Mouse (Mus musculus): ENCODE measurements around the gene Tnfrsf8. TPM values are rescaled to one million over a fixed set of nuclear protein-coding genes. Genes with fewer than 3 reads are reported as not detected.
A peak's percentile ranks its signal among the peaks of the same experiment; 100 is the strongest.

Tnfrsf8 gene
- polyA plus RNA-seq, 1 experiment from 2014 or later, result not detected

DNA sequence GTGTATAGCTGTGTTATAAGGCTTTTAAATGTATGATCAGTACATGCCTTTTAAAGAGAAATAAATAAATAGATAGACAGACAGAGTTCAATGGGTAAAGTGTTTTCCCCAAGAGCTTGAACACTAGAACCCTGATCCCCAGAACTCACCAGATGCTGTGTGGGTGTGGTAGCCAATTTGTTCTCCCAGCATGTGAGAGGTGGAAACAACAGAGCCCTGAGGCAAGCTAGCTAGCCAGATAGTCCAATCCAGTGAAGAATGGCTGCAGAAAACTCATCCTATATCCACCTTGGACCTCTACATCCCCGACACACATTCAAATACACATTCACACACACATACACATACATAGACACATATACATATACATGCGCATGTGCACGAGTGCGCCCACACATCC, 63.4 kb downstream of the Tnfrsf8 start:
- DNase-seq (ENCODE audit: low spot score), result no peak
- Histone ChIP-seq H3K4me3 (no peak overlapping the region), H3K27ac (no peak overlapping the region), H3K27me3 (ENCODE audit: insufficient read depth, poor library complexity, severe bottlenecking) (peaks cover 28% of the 10 kb centered on the region), H3K9me3 (no peaks in the 10 kb centered on the region), H3K36me3 (no peaks in the 10 kb centered on the region), H3K4me1 (peaks cover 4% of the 10 kb centered on the region)
- 93% methylated on average over 4 of the region's 4 CpGs for WGBS

DNA sequence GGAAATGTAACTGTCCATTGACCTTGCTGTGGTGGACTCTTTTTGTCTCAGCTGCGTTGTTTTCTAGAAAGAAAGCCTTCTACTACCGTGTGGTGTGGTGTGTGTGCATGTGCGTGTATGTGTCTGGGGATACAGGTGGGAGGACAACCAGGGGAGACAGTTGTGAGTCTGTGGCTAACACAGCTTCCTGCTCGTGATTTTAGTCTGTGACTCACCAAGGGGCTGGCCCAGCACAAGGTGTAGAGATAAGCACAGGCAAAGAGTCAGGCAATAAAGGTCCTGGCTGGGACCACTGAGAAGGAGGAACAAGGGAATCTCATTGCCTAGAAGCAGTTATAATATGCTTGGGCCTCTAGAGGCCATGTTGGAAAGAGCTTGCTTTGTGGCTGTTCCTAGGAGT, 65.0 kb downstream of the Tnfrsf8 start:
- no peak for DNase-seq (ENCODE audit: low spot score)
- H3K4me3 ChIP-seq, result no peak overlapping the region
- 64% methylated on average over 4 of the region's 4 CpGs for WGBS
- H3K4me1 ChIP-seq, result peaks cover 14% of the 10 kb centered on the region
- peaks cover 44% of the 10 kb centered on the region for H3K27me3 ChIP-seq (ENCODE audit: insufficient read depth, poor library complexity, severe bottlenecking)
- no peaks in the 10 kb centered on the region for H3K9me3 ChIP-seq
- H3K36me3 ChIP-seq, result no peaks in the 10 kb centered on the region
- H3K27ac ChIP-seq, result no peak overlapping the region

DNA sequence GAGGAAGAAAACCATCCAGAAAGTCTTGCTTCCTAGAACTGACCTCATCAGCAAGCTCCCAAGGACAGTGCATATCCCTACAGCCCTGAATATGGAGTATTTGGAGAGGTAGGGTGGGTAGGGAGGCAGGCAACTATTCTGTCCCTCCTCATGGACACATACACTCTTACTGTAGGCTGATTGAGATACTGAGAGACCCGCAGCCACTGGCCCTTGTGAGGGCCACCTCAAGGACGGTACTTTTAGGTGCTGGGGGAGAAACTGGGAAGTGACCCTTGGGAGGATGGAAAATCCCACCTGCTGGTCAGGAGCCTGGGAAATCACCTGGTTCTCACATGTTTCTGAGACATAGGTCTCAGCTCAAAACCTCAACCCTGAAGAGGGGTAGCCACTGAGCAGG, 67.4 kb downstream of the Tnfrsf8 start:
- no peak for DNase-seq (ENCODE audit: low spot score)
- no peaks in the 10 kb centered on the region for H3K9me3 ChIP-seq
- H3K27ac ChIP-seq, result no peak overlapping the region
- H3K4me3 ChIP-seq, result no peak overlapping the region
- 57% methylated on average over 2 of the region's 2 CpGs for WGBS
- peaks cover 14% of the 10 kb centered on the region for H3K4me1 ChIP-seq
- H3K36me3 ChIP-seq, result no peaks in the 10 kb centered on the region
- peaks cover 53% of the 10 kb centered on the region for H3K27me3 ChIP-seq (ENCODE audit: insufficient read depth, poor library complexity, severe bottlenecking)

DNA sequence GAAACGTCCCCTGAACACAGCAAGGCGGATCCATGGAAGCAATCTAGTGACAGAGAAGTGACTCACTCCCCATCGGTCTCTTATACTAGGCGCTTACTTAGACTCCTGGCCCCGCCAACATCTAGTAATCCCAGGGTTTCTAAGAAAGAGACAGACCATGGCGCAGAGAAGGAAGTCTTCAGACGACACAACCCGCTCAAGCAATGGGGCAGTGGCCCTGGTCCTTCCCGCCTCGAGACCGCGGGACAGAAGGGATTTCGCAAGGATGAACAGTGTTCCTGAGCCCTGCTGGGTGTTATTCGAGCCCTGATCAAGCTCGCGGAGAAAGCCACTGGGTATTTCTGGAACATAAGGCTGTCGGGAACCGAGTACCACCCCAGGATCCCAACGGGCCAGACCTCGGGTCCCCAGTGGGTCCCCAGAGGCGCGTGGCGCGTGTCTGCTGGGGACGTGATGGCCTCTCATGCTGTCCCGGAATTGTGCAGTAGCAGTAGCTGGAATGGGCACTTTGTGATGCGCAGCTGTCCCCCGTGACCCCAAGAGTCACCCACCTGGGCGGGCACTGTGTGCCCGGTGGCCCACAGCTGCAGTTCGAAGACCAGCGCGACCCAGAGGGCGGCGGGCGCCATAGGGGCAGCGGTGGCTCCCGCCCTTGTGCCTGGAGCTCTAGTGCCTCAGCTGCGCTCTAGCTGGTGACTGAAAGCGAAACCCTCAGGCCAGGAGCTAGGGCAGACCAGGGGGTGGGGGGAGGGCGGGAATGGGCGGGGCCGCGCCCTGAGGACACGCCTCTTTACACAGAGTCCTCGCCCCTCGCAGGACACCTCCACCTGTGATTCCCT, 68.6 kb downstream of the Tnfrsf8 start, which contains the start of gene Tnfrsf1b:
Gene Tnfrsf1b, minus strand, starts transcription at position 698 of the 839 bp plus-strand sequence.
- Histone ChIP-seq H3K27ac (peak within 1 kb of the TSS; percentile 48; the same call in 1 of the 2 replicates), H3K27me3 (ENCODE audit: insufficient read depth, poor library complexity, severe bottlenecking) (peaks cover 53% of the 10 kb centered on the region), H3K4me3 (peak within 1 kb of the TSS; percentile 59), H3K36me3 (no peaks in the 10 kb centered on the region), H3K4me1 (peaks cover 14% of the 10 kb centered on the region), H3K9me3 (no peaks in the 10 kb centered on the region)
- WGBS, result under 1% methylated on average over 47 of the region's 47 CpGs
- DNase-seq (ENCODE audit: low spot score), result peak; percentile 77

DNA sequence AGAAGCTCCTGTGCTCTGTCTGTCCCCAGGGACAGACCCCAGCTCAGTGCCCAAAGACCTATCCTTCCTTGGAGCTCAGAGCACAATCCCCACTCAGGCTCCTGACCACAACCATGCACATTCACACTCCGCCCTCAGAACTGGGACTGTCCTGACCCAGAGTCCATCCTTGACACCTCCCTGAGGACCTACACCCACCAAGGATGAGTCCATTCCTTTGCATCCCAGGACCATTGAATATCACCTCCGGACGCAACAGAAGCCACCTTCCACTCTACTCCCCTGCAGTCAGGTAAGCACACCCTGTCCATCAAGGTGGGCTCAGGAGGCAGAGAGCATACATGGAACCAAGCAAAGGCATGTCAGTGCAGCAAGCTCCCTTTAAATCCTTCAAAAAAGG, 69.4 kb downstream of the Tnfrsf8 start:
- peak overlapping the region; percentile 59 for H3K4me3 ChIP-seq

DNA sequence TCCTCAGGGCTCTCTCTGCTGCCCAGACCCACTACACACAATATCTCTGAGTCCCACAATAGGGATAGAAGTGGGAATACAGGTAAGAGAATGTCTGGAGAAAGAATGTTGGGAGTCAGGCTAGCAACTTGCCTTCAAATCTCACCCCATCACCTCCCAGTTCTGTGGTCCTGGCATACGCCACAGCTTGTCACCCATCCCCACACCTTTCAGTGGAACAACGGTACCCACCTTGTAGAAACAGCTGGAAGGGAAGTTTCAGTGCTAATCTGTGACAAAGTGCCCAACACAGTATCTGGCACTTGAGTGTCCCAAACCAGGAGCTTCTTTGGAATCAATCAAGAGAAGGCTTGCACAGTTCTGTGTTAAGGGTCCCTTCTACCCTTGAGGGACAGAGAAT, 70.3 kb downstream of the Tnfrsf8 start:
- no peaks in the 10 kb centered on the region for H3K36me3 ChIP-seq
- WGBS, result 78% methylated on average over 2 of the region's 2 CpGs
- H3K27me3 ChIP-seq (ENCODE audit: insufficient read depth, poor library complexity, severe bottlenecking), result peaks cover 52% of the 10 kb centered on the region
- no peak overlapping the region for H3K27ac ChIP-seq
- H3K9me3 ChIP-seq, result no peaks in the 10 kb centered on the region
- peaks cover 14% of the 10 kb centered on the region for H3K4me1 ChIP-seq
- no peak overlapping the region for H3K4me3 ChIP-seq
- no peak for DNase-seq (ENCODE audit: low spot score)

More for the DNA sequence above, 69.4 kb downstream of the Tnfrsf8 start:
- no peak overlapping the region for H3K27ac ChIP-seq
- peaks cover 14% of the 10 kb centered on the region for H3K4me1 ChIP-seq
- no peak for DNase-seq (ENCODE audit: low spot score)
- peaks cover 53% of the 10 kb centered on the region for H3K27me3 ChIP-seq (ENCODE audit: insufficient read depth, poor library complexity, severe bottlenecking)
- WGBS, result 77% methylated on average over 3 of the region's 3 CpGs
- H3K36me3 ChIP-seq, result no peaks in the 10 kb centered on the region
- H3K9me3 ChIP-seq, result no peaks in the 10 kb centered on the region

DNA sequence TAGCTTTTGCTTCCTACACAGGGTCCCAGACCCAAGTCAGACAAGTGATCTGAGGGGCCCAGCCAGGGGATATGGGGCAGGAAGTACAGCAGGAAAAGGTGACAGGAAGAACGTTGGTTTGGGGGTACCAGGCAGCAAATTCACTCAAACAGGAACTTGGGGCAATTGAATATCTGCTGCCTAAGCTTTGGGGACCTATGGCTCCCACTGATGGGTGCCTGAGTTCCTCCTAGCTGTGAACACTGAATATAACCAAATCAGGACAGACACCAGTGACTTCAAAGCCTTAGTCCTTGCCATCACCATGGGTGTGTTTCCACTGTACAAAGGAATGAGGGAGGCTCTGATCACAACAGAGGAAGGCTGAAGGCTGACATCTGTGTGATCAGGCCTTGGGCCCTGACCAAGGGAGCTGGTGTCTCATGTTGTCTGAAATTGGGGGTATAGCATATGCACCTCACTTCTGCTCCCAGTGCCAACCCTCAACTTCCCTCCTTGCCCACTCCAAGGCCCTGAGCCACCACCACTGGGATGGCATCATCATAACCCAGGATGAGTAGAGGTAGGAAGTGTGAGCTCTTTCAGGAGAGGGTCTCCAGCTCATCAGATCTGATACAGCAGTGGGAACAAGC, 72.1 kb downstream of the Tnfrsf8 start:
- H3K36me3 ChIP-seq, result no peaks in the 10 kb centered on the region
- H3K27ac ChIP-seq, result no peak overlapping the region
- no peaks in the 10 kb centered on the region for H3K9me3 ChIP-seq
- whole genome bisulfite sequencing, result 43% methylated on average over 1 of the region's 1 CpGs
- peaks cover 16% of the 10 kb centered on the region for H3K4me1 ChIP-seq
- peaks cover 38% of the 10 kb centered on the region for H3K27me3 ChIP-seq (ENCODE audit: insufficient read depth, poor library complexity, severe bottlenecking)
- no peak for DNase-seq (ENCODE audit: low spot score)
- H3K4me3 ChIP-seq, result no peak overlapping the region

DNA sequence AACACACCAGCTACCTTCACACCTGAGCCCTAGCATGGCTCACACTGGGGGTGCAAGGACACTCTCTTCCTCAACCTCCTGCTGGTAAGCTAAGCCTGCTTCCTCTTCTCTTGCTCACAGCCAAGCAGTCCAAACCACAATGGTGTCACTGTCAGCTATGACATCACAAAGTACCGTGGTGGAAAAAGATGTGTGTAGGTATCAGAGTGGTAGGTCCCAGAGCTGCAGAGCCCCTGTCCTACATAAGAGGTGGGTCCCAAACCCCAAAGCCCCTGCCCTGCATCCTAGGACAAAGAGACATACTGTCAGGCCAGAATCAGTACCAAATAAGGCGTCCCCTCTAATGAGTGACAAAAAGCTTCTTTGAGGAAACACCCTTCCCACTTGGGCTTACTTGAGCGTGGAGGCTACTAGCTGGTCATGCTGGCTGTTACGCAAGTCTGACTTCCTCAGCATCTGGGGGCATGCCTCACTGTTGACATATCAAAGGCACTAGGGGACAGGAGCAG, 74.2 kb downstream of the Tnfrsf8 start:
- H3K9me3 ChIP-seq, result no peaks in the 10 kb centered on the region
- WGBS, result 71% methylated on average over 4 of the region's 4 CpGs
- H3K36me3 ChIP-seq, result no peaks in the 10 kb centered on the region
- H3K27me3 ChIP-seq (ENCODE audit: insufficient read depth, poor library complexity, severe bottlenecking), result peaks cover 17% of the 10 kb centered on the region
- H3K4me3 ChIP-seq, result no peak overlapping the region
- DNase-seq (ENCODE audit: low spot score), result no peak
- peaks cover 4% of the 10 kb centered on the region; the same call in 1 of the 2 replicates for H3K4me1 ChIP-seq
- H3K27ac ChIP-seq, result no peak overlapping the region

DNA sequence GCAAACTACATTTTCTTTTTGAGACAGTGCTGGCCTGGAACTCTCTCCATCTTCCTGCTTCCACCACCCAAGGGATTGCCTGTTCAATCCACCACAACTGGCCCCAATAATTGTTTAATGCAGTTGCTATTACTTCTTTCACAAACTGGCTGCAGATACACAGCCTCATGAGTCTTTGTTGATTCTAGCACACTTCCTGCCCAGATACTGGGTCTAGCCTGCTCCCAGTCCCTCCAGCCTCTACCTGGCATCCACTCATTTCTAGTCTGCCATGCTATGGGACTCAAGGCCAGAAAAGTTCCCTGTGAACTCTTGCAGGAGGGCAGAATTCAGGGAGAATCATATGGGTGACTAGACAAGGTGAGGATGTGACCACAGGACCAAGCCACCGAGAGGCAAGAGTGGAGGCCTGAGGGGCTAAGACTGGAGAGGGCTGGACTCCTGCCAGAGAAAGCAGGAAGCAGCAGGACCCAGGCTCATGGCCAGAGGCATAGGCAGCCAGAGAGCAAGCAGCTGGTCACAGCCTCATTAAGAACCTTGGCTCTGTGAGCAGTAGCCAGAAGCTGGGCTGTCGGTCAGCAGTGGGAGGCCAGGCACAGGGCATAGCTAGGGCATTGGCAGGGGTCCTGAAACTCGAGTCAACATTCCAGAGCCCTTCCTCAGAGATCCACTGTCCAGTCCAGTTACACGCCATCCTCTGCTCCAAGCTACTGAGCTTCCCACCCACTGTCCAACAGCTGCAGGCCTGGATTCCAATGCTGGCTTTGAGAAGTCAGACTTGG, 75.7 kb downstream of the Tnfrsf8 start:
- Histone ChIP-seq H3K27me3 (ENCODE audit: insufficient read depth, poor library complexity, severe bottlenecking) (0 out of 2 replicates have a peak, but pooled peaks cover 4% of the 10 kb centered on the region), H3K27ac (peak overlapping the region; percentile 52; the same call in 1 of the 2 replicates), H3K9me3 (no peaks in the 10 kb centered on the region), H3K36me3 (no peaks in the 10 kb centered on the region), H3K4me3 (no peak overlapping the region), H3K4me1 (0 out of 2 replicates have a peak, but pooled peaks cover 2% of the 10 kb centered on the region)
- no peak for DNase-seq (ENCODE audit: low spot score)
- 47% methylated on average over 4 of the region's 4 CpGs for WGBS

DNA sequence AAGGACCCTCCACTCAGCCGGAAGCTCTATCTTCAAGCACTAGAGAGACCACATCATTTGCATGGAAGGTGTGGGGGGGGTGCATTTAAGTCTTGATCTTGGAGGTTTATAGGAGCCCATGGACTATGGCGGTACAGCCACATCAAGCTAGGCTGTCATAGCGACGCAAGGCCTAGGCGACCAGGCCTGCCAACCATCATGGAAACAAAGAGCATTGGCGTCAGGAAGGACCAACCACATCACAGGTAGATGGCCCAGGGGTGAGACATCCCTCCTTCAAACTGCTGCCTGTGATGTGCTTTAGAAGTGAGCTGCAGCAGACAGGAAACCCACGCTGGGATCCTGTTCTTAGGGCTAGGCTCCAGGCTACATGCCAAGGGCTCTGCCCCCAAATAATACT, 78.9 kb downstream of the Tnfrsf8 start:
- DNase-seq (ENCODE audit: low spot score), result no peak
- Histone ChIP-seq H3K27me3 (ENCODE audit: insufficient read depth, poor library complexity, severe bottlenecking) (no peaks in the 10 kb centered on the region), H3K36me3 (no peaks in the 10 kb centered on the region), H3K9me3 (no peaks in the 10 kb centered on the region), H3K4me1 (peaks cover 15% of the 10 kb centered on the region; the same call in 1 of the 2 replicates), H3K27ac (no peak overlapping the region), H3K4me3 (no peak overlapping the region)
- WGBS, result 85% methylated on average over 7 of the region's 7 CpGs

DNA sequence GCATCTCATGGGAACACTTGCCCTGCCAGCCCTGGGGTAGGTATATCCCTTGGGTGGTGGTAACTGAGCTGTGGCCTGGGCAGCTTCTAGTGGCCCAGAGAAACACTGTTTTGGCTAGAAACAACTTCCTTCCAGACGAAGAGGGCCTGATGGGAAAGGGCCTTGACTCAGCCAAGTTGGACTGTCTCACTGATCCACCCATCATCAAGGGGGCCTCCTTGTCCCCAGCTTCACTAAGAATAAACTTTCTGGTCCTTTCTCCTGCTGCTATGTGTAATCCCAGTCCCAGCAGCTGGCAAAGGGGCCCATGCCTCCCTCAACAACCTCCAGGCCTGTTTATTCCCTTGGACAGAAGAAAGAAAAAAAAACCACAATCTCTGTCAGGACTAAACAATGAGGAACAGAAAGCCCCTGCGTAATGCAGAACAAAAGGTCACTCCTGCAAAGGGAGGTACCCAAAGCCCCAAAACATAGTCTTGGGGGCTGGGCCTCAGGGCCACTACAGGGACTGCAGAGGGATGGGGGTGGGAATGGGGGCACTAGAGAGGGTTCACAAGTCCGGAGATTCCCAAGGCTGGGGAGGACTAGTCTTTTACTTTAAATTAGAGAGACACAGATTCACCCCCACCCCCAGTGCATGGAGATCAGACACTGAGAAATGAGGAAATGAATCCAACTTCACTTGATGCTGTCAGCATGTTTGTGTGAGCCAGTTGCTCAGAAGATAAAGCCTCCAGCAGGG, 81.3 kb downstream of the Tnfrsf8 start:
- no peak for DNase-seq (ENCODE audit: low spot score)
- Histone ChIP-seq H3K27me3 (ENCODE audit: insufficient read depth, poor library complexity, severe bottlenecking) (no peaks in the 10 kb centered on the region), H3K36me3 (no peaks in the 10 kb centered on the region), H3K4me3 (no peak overlapping the region), H3K27ac (no peak overlapping the region), H3K4me1 (peaks cover 13% of the 10 kb centered on the region; the same call in 1 of the 2 replicates), H3K9me3 (no peaks in the 10 kb centered on the region)
- 55% methylated on average over 3 of the region's 3 CpGs for WGBS

DNA sequence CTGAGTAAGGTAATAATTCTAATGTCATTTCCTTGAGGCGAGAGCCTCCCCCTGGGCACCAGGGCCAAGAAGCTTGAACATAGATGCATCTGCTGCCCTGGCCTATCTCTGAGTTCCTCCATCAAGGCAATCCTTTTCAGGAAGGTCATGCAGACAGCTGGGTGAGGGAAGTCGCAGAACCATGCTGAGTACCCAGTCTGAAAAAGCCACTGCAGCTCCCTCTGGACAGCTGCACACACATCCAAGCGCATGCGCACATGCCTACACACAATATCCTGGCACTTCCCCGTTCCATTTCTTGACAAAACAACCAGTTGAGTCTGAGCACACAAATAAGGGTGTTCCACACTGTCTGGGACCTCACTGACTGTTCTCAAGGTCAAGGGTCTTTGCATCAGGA, 83.2 kb downstream of the Tnfrsf8 start:
- Histone ChIP-seq H3K4me1 (peaks cover 13% of the 10 kb centered on the region; the same call in 1 of the 2 replicates), H3K4me3 (no peak overlapping the region), H3K36me3 (no peaks in the 10 kb centered on the region), H3K9me3 (no peaks in the 10 kb centered on the region), H3K27ac (no peak overlapping the region), H3K27me3 (ENCODE audit: insufficient read depth, poor library complexity, severe bottlenecking) (no peaks in the 10 kb centered on the region)
- no peak for DNase-seq (ENCODE audit: low spot score)
- 87% methylated on average over 5 of the region's 5 CpGs for WGBS
